Mouse (Mus musculus): ENCODE measurements at regions not wholly inside any gene's neighbourhood (a gene's known extent, or its start where the extent isn't known, plus 50 kb on each side); places are given as distances from the start of the nearest gene placed in this dataset.
A peak's percentile ranks its signal among the peaks of the same experiment; 100 is the strongest.

- ATAC-seq: peak; percentile 43; the same call in 1 of the 2 replicates
- DNase-seq (ENCODE audit: low spot score): no peak
- Histone ChIP-seq H3K9me3 (replicated peaks; ENCODE audit: control insufficient read depth, low read length) (no peaks in the 10 kb centered on the region), H3K27ac (ENCODE audit: low read depth, low read length) (peak overlapping the region; percentile 55), H3K36me3 (ENCODE audit: control insufficient read depth, insufficient read depth, low read length) (no peaks in the 10 kb centered on the region), H3K4me1 (ENCODE audit: control insufficient read depth, insufficient read depth, low read length) (0 out of 2 replicates have a peak, but pooled peaks cover 6% of the 10 kb centered on the region), H3K9ac (ENCODE audit: low read length) (no peak overlapping the region), H3K4me3 (ENCODE audit: low read depth, low read length) (no peak overlapping the region), H3K4me2 (ENCODE audit: low read length) (no peak overlapping the region), H3K27me3 (replicated peaks; ENCODE audit: control insufficient read depth, insufficient read depth, low read length) (no peaks in the 10 kb centered on the region)
- 72% methylated on average over 6 of the region's 6 CpGs for WGBS
Measured at GRCm38 (mm10) chr11:109069326-109069709, 74.9 kb downstream of the E030025P04Rik start.

- no peak overlapping the region for H3K4me2 ChIP-seq (ENCODE audit: low read length)
- H3K4me1 ChIP-seq (ENCODE audit: control insufficient read depth, insufficient read depth, low read length): 0 out of 2 replicates have a peak, but pooled peaks cover 6% of the 10 kb centered on the region
- DNase-seq (ENCODE audit: low spot score) (peak; percentile 64), ATAC-seq (peak; percentile 77)
- no peak overlapping the region for H3K9ac ChIP-seq (ENCODE audit: low read length)
- 55% methylated on average over 22 of the region's 22 CpGs for WGBS
- peak overlapping the region; percentile 55; the same call in 1 of the 2 replicates for H3K27ac ChIP-seq (ENCODE audit: low read depth, low read length)
- H3K27me3 ChIP-seq (replicated peaks; ENCODE audit: control insufficient read depth, insufficient read depth, low read length): no peaks in the 10 kb centered on the region
- no peaks in the 10 kb centered on the region for H3K36me3 ChIP-seq (ENCODE audit: control insufficient read depth, insufficient read depth, low read length)
- H3K9me3 ChIP-seq (replicated peaks; ENCODE audit: control insufficient read depth, low read length): no peaks in the 10 kb centered on the region
- H3K4me3 ChIP-seq (ENCODE audit: low read depth, low read length): no peak overlapping the region
Measured at GRCm38 (mm10) chr11:109068371-109069325, 75.5 kb downstream of the E030025P04Rik start.

GRCm38 (mm10) chr11:109067733-109068132 is 76.4 kb downstream of the E030025P04Rik start:
- H3K9me3 ChIP-seq (replicated peaks; ENCODE audit: control insufficient read depth, low read length): no peaks in the 10 kb centered on the region
- H3K4me1 ChIP-seq (ENCODE audit: control insufficient read depth, insufficient read depth, low read length): 0 out of 2 replicates have a peak, but pooled peaks cover 6% of the 10 kb centered on the region
- no peak overlapping the region for H3K4me2 ChIP-seq (ENCODE audit: low read length)
- no peak overlapping the region for H3K9ac ChIP-seq (ENCODE audit: low read length)
- no peaks in the 10 kb centered on the region for H3K36me3 ChIP-seq (ENCODE audit: control insufficient read depth, insufficient read depth, low read length)
- no peak for ATAC-seq
- no peaks in the 10 kb centered on the region for H3K27me3 ChIP-seq (replicated peaks; ENCODE audit: control insufficient read depth, insufficient read depth, low read length)
- H3K27ac ChIP-seq (ENCODE audit: low read depth, low read length): no peak overlapping the region
- 85% methylated on average over 7 of the region's 7 CpGs for WGBS
- no peak overlapping the region for H3K4me3 ChIP-seq (ENCODE audit: low read depth, low read length)
- DNase-seq (ENCODE audit: low spot score): no peak

GRCm38 (mm10) chr11:109061971-109062370 is 82.2 kb downstream of the E030025P04Rik start:
- H3K9me3 ChIP-seq (replicated peaks; ENCODE audit: control insufficient read depth, low read length): no peaks in the 10 kb centered on the region
- no peak overlapping the region for H3K9ac ChIP-seq (ENCODE audit: low read length)
- no peaks in the 10 kb centered on the region for H3K4me1 ChIP-seq (ENCODE audit: control insufficient read depth, insufficient read depth, low read length)
- H3K36me3 ChIP-seq (ENCODE audit: control insufficient read depth, insufficient read depth, low read length): no peaks in the 10 kb centered on the region
- H3K4me2 ChIP-seq (ENCODE audit: low read length): no peak overlapping the region
- ATAC-seq (no peak), DNase-seq (ENCODE audit: low spot score) (peak; percentile 35)
- WGBS: 64% methylated on average over 4 of the region's 4 CpGs
- no peak overlapping the region for H3K4me3 ChIP-seq (ENCODE audit: low read depth, low read length)
- H3K27me3 ChIP-seq (replicated peaks; ENCODE audit: control insufficient read depth, insufficient read depth, low read length): no peaks in the 10 kb centered on the region
- H3K27ac ChIP-seq (ENCODE audit: low read depth, low read length): no peak overlapping the region

- Histone ChIP-seq H3K4me1 (ENCODE audit: control insufficient read depth, insufficient read depth, low read length) (no peaks in the 10 kb centered on the region), H3K27ac (ENCODE audit: low read depth, low read length) (no peak overlapping the region), H3K4me2 (ENCODE audit: low read length) (no peak overlapping the region), H3K9ac (ENCODE audit: low read length) (no peak overlapping the region), H3K27me3 (replicated peaks; ENCODE audit: control insufficient read depth, insufficient read depth, low read length) (no peaks in the 10 kb centered on the region), H3K4me3 (ENCODE audit: low read depth, low read length) (no peak overlapping the region), H3K9me3 (replicated peaks; ENCODE audit: control insufficient read depth, low read length) (no peaks in the 10 kb centered on the region), H3K36me3 (ENCODE audit: control insufficient read depth, insufficient read depth, low read length) (no peaks in the 10 kb centered on the region)
- 91% methylated on average over 3 of the region's 3 CpGs for WGBS
- DNase-seq (ENCODE audit: low spot score) (no peak), ATAC-seq (no peak)
Measured at GRCm38 (mm10) chr11:109060527-109060908, 83.7 kb downstream of the E030025P04Rik start.

- Histone ChIP-seq H3K4me2 (ENCODE audit: low read length) (no peak overlapping the region), H3K36me3 (ENCODE audit: control insufficient read depth, insufficient read depth, low read length) (no peaks in the 10 kb centered on the region), H3K27me3 (replicated peaks; ENCODE audit: control insufficient read depth, insufficient read depth, low read length) (no peaks in the 10 kb centered on the region), H3K9me3 (replicated peaks; ENCODE audit: control insufficient read depth, low read length) (no peaks in the 10 kb centered on the region), H3K9ac (ENCODE audit: low read length) (no peak overlapping the region), H3K27ac (ENCODE audit: low read depth, low read length) (no peak overlapping the region), H3K4me1 (ENCODE audit: control insufficient read depth, insufficient read depth, low read length) (no peaks in the 10 kb centered on the region), H3K4me3 (ENCODE audit: low read depth, low read length) (no peak overlapping the region)
- DNase-seq (ENCODE audit: low spot score) (no peak), ATAC-seq (no peak)
- 93% methylated on average over 12 of the region's 12 CpGs for WGBS
Measured at GRCm38 (mm10) chr11:109059863-109060526, 84.2 kb downstream of the E030025P04Rik start.

- Histone ChIP-seq H3K4me1 (ENCODE audit: control insufficient read depth, insufficient read depth, low read length) (no peaks in the 10 kb centered on the region), H3K27me3 (replicated peaks; ENCODE audit: control insufficient read depth, insufficient read depth, low read length) (no peaks in the 10 kb centered on the region), H3K9ac (ENCODE audit: low read length) (no peak overlapping the region), H3K27ac (ENCODE audit: low read depth, low read length) (no peak overlapping the region), H3K4me2 (ENCODE audit: low read length) (no peak overlapping the region), H3K4me3 (ENCODE audit: low read depth, low read length) (no peak overlapping the region), H3K36me3 (ENCODE audit: control insufficient read depth, insufficient read depth, low read length) (no peaks in the 10 kb centered on the region), H3K9me3 (replicated peaks; ENCODE audit: control insufficient read depth, low read length) (no peaks in the 10 kb centered on the region)
- DNase-seq (ENCODE audit: low spot score): no peak
- no peak for ATAC-seq
Measured at GRCm38 (mm10) chr11:109058021-109058420, 86.1 kb downstream of the E030025P04Rik start.

GRCm38 (mm10) chr11:109048257-109049101 is 95.7 kb downstream of the E030025P04Rik start:
- DNase-seq (ENCODE audit: low spot score) (no peak), ATAC-seq (no peak)
- Histone ChIP-seq H3K4me3 (ENCODE audit: low read depth, low read length) (no peak overlapping the region), H3K9ac (ENCODE audit: low read length) (no peak overlapping the region), H3K4me1 (ENCODE audit: control insufficient read depth, insufficient read depth, low read length) (no peaks in the 10 kb centered on the region), H3K36me3 (ENCODE audit: control insufficient read depth, insufficient read depth, low read length) (no peaks in the 10 kb centered on the region), H3K27ac (ENCODE audit: low read depth, low read length) (no peak overlapping the region), H3K27me3 (replicated peaks; ENCODE audit: control insufficient read depth, insufficient read depth, low read length) (no peaks in the 10 kb centered on the region), H3K9me3 (replicated peaks; ENCODE audit: control insufficient read depth, low read length) (no peaks in the 10 kb centered on the region), H3K4me2 (ENCODE audit: low read length) (no peak overlapping the region)
- WGBS: 67% methylated on average over 10 of the region's 10 CpGs

Measured in forebrain, embryonic 14.5 days (tissue).